Mouse (Mus musculus) cerebellum, adult 2 months (tissue): Measurements from ENCODE around the gene Ddx10.

ENCODE experiments used
- CTCF ChIP-seq: fragments of 200-500 bp; IDR thresholded peaks from 2 replicates; pipeline ENCODE4 v1.5.1; 2011; ENCODE audit warnings: low read depth, mild to moderate bottlenecking, control low read depth, low read length, moderate library complexity, borderline replicate concordance; ENCODE audit not compliant: insufficient read depth
- POLR2A ChIP-seq: fragments of 200-500 bp; IDR thresholded peaks from 2 replicates; pipeline ENCODE4 v1.6.1; 2011; ENCODE audit warnings: low read length, control low read depth, borderline replicate concordance; ENCODE audit not compliant: insufficient read depth

GRCm38 (mm10) chr9:53072088-53072487, 175.8 kb downstream of the Ddx10 start:
- TF ChIP-seq POLR2A (no peak), CTCF (no peak)
